Mouse (Mus musculus) midbrain, embryonic 16.5 days (tissue): ENCODE measurements at regions not wholly inside any gene's neighbourhood (a gene's known extent, or its start where the extent isn't known, plus 50 kb on each side); places are given as distances from the start of the nearest gene placed in this dataset.

Experiments used
- ATAC-seq: fragments of 200-750 bp; cut with Nextera tagmentation; 2 replicates; pipeline ENCODE4 v1.8.0; 2017; ENCODE audit warnings: moderate TSS enrichment
- H3K27ac ChIP-seq: fragments of 300-500 bp; sonication (generic); 2 replicates; pipeline ENCODE4 v1.5.1; 2014; ENCODE audit warnings: mild to moderate bottlenecking, low read length, mixed read lengths
- H3K27me3 ChIP-seq: fragments of 300-500 bp; sonication (generic); 2 replicates; pipeline ENCODE4 v1.6.1; 2014; ENCODE audit warnings: low read depth, low read length, mixed read lengths; ENCODE audit not compliant: control insufficient read depth, insufficient read depth
- H3K36me3 ChIP-seq: fragments of 300-500 bp; sonication (generic); 2 replicates; pipeline ENCODE4 v1.6.1; 2014; ENCODE audit warnings: mild to moderate bottlenecking, low read length, moderate library complexity, mixed read lengths; ENCODE audit not compliant: control insufficient read depth, insufficient read depth
- H3K4me1 ChIP-seq: fragments of 300-500 bp; sonication (generic); 2 replicates; pipeline ENCODE4 v1.6.1; 2014; ENCODE audit warnings: mild to moderate bottlenecking, low read length, mixed read lengths; ENCODE audit not compliant: control insufficient read depth, insufficient read depth
- H3K4me2 ChIP-seq: fragments of 300-500 bp; sonication (generic); 2 replicates; pipeline ENCODE4 v1.6.1; 2014; ENCODE audit warnings: mild to moderate bottlenecking, low read length, mixed read lengths
- H3K4me3 ChIP-seq: fragments of 300-500 bp; sonication (generic); 2 replicates; pipeline ENCODE4 v1.5.1; 2014; ENCODE audit warnings: low read depth, mild to moderate bottlenecking, low read length, moderate library complexity, mixed read lengths
- H3K9ac ChIP-seq: fragments of 300-500 bp; sonication (generic); 2 replicates; pipeline ENCODE4 v1.6.1; 2014; ENCODE audit warnings: low read depth, low read length, mixed read lengths
- H3K9me3 ChIP-seq: fragments of 300-500 bp; sonication (generic); replicated peaks from 2 replicates; pipeline ENCODE4 v1.6.1; 2014; ENCODE audit warnings: mild to moderate bottlenecking, low read length, mixed read lengths; ENCODE audit not compliant: control insufficient read depth, poor library complexity, severe bottlenecking
- WGBS: fragments of 180-500 bp; shearing (Covaris S2); extraction: QIAGEN DNeasy Blood & Tissue Kit; methylation state at CpG from one replicate; pipeline ENCODE4 v1.1.7; 2014; 5-methylcytosine and 5-hydroxymethylcytosine counted together

- H3K27me3 ChIP-seq = no peaks in the 10 kb centered on the region
- no peaks in the 10 kb centered on the region for H3K4me1 ChIP-seq
- no peak overlapping the region for H3K4me2 ChIP-seq
- H3K27ac ChIP-seq = no peak overlapping the region
- H3K9me3 ChIP-seq = no peaks in the 10 kb centered on the region
- H3K9ac ChIP-seq = no peak overlapping the region
- ATAC-seq = peak; percentile 95
- 2% methylated on average over 7 of the region's 7 CpGs for WGBS
- H3K4me3 ChIP-seq = no peak overlapping the region
- no peaks in the 10 kb centered on the region for H3K36me3 ChIP-seq
These were observed 137.7 kb downstream of the Gm9733 start for GRCm38 (mm10) chr3:15194362-15194761.

- Histone ChIP-seq H3K36me3 (no peaks in the 10 kb centered on the region), H3K4me2 (no peak overlapping the region), H3K4me3 (no peak overlapping the region), H3K9ac (no peak overlapping the region), H3K27me3 (no peaks in the 10 kb centered on the region), H3K27ac (no peak overlapping the region), H3K4me1 (no peaks in the 10 kb centered on the region), H3K9me3 (no peaks in the 10 kb centered on the region)
- WGBS = 67% methylated on average over 1 of the region's 1 CpGs
- no peak for ATAC-seq
These were observed 136.0 kb downstream of the Gm9733 start for GRCm38 (mm10) chr3:15196101-15196500.

- no peak for ATAC-seq
- H3K4me2 ChIP-seq = no peak overlapping the region
- no peaks in the 10 kb centered on the region for H3K9me3 ChIP-seq
- no peaks in the 10 kb centered on the region for H3K36me3 ChIP-seq
- H3K9ac ChIP-seq = no peak overlapping the region
- H3K27ac ChIP-seq = no peak overlapping the region
- H3K4me3 ChIP-seq = no peak overlapping the region
- no peaks in the 10 kb centered on the region for H3K4me1 ChIP-seq
- H3K27me3 ChIP-seq = no peaks in the 10 kb centered on the region
- 84% methylated on average over 3 of the region's 3 CpGs for WGBS
These were observed 134.0 kb downstream of the Gm9733 start for GRCm38 (mm10) chr3:15198086-15198485.

- H3K27ac ChIP-seq = no peak overlapping the region
- no peaks in the 10 kb centered on the region for H3K9me3 ChIP-seq
- no peak overlapping the region for H3K9ac ChIP-seq
- H3K27me3 ChIP-seq = no peaks in the 10 kb centered on the region
- 34% methylated on average over 1 of the region's 1 CpGs for WGBS
- no peak overlapping the region for H3K4me2 ChIP-seq
- no peaks in the 10 kb centered on the region for H3K4me1 ChIP-seq
- no peak overlapping the region for H3K4me3 ChIP-seq
- no peak for ATAC-seq
- no peaks in the 10 kb centered on the region for H3K36me3 ChIP-seq
These were observed 131.8 kb downstream of the Gm9733 start for GRCm38 (mm10) chr3:15200309-15200708.

GRCm38 (mm10) chr3:15200990-15201389 is 131.1 kb downstream of the Gm9733 start:
- ATAC-seq = no peak
- Histone ChIP-seq H3K9ac (no peak overlapping the region), H3K4me2 (no peak overlapping the region), H3K4me1 (no peaks in the 10 kb centered on the region), H3K36me3 (no peaks in the 10 kb centered on the region), H3K9me3 (no peaks in the 10 kb centered on the region), H3K4me3 (no peak overlapping the region), H3K27me3 (no peaks in the 10 kb centered on the region), H3K27ac (no peak overlapping the region)

GRCm38 (mm10) chr3:15202760-15203159 is 129.3 kb downstream of the Gm9733 start:
- Histone ChIP-seq H3K9ac (no peak overlapping the region), H3K36me3 (no peaks in the 10 kb centered on the region), H3K27me3 (no peaks in the 10 kb centered on the region), H3K4me2 (no peak overlapping the region), H3K4me1 (no peaks in the 10 kb centered on the region), H3K9me3 (no peaks in the 10 kb centered on the region), H3K27ac (no peak overlapping the region), H3K4me3 (no peak overlapping the region)
- ATAC-seq = no peak
- WGBS = 86% methylated on average over 7 of the region's 7 CpGs

GRCm38 (mm10) chr3:15205266-15206229 is 126.6 kb downstream of the Gm9733 start:
- peak; percentile 66 for ATAC-seq

GRCm38 (mm10) chr3:15212357-15212756 is 119.7 kb downstream of the Gm9733 start:
- Histone ChIP-seq H3K4me3 (no peak overlapping the region), H3K9ac (no peak overlapping the region), H3K36me3 (no peaks in the 10 kb centered on the region), H3K27ac (no peak overlapping the region), H3K27me3 (no peaks in the 10 kb centered on the region), H3K4me2 (no peak overlapping the region), H3K4me1 (no peaks in the 10 kb centered on the region), H3K9me3 (no peaks in the 10 kb centered on the region)
- ATAC-seq = no peak
- 78% methylated on average over 3 of the region's 3 CpGs for WGBS

More at GRCm38 (mm10) chr3:15205266-15206229, 126.6 kb downstream of the Gm9733 start:
- H3K27ac ChIP-seq = no peak overlapping the region
- H3K4me2 ChIP-seq = no peak overlapping the region
- H3K4me1 ChIP-seq = no peaks in the 10 kb centered on the region
- H3K9ac ChIP-seq = no peak overlapping the region
- no peaks in the 10 kb centered on the region for H3K9me3 ChIP-seq
- 9% methylated on average over 6 of the region's 6 CpGs for WGBS
- H3K27me3 ChIP-seq = no peaks in the 10 kb centered on the region
- no peak overlapping the region for H3K4me3 ChIP-seq
- no peaks in the 10 kb centered on the region for H3K36me3 ChIP-seq

- H3K27me3 ChIP-seq = no peaks in the 10 kb centered on the region
- no peak overlapping the region for H3K9ac ChIP-seq
- H3K9me3 ChIP-seq = no peaks in the 10 kb centered on the region
- H3K27ac ChIP-seq = no peak overlapping the region
- H3K4me3 ChIP-seq = no peak overlapping the region
- no peak for ATAC-seq
- no peaks in the 10 kb centered on the region for H3K36me3 ChIP-seq
- no peak overlapping the region for H3K4me2 ChIP-seq
- H3K4me1 ChIP-seq = no peaks in the 10 kb centered on the region
These were observed 114.5 kb downstream of the Gm9733 start for GRCm38 (mm10) chr3:15217591-15217990.
